Mouse (Mus musculus) hindbrain, embryonic 16.5 days (tissue): ENCODE data around the gene Olfr506. TPM values are rescaled to one million over a fixed set of nuclear protein-coding genes. Genes with fewer than 3 reads are reported as not detected.

Source experiments
- polyA plus RNA-seq: library from polyadenylated mRNA; unstranded; fragments of >200 nt; fragmentation: Nextera tagmentation; extraction: Ambion mirVana; gene quantifications from 2 replicates; pipeline ENCODE4 v1.2.1, GENCODE M21; 2015

Olfr506 gene
- polyA plus RNA-seq, 1 experiment from 2014 or later = not detected

Other genes starting within 250 kb of the Olfr506 start
- not detected in 2 replicates for gene Olfr494, start 245.5 kb upstream of the Olfr506 start, polyA plus RNA-seq
- gene Olfr495, start 217.6 kb upstream of the Olfr506 start, polyA plus RNA-seq = not detected in 2 replicates
- not detected in 2 replicates for gene Olfr497, start 190.4 kb upstream of the Olfr506 start, polyA plus RNA-seq
- gene Olfr498, start 145.5 kb upstream of the Olfr506 start, polyA plus RNA-seq = not detected in 2 replicates
- gene Olfr502, start 85.7 kb upstream of the Olfr506 start, polyA plus RNA-seq = not detected in 2 replicates
- not detected in 2 replicates for gene Olfr503, start 66.3 kb upstream of the Olfr506 start, polyA plus RNA-seq
- gene Olfr504, start 45.0 kb upstream of the Olfr506 start, polyA plus RNA-seq = not detected in 2 replicates
- not detected in 2 replicates for gene Olfr507, start 11.0 kb downstream of the Olfr506 start, polyA plus RNA-seq
- gene Olfr508, start 19.2 kb downstream of the Olfr506 start, polyA plus RNA-seq = not detected in 2 replicates
- not detected in 2 replicates for gene Olfr509, start 41.1 kb downstream of the Olfr506 start, polyA plus RNA-seq
- gene Olfr510, start 55.6 kb downstream of the Olfr506 start, polyA plus RNA-seq = not detected in 2 replicates
- gene Olfr512, start 102.5 kb downstream of the Olfr506 start, polyA plus RNA-seq = not detected in 2 replicates
- not detected in 2 replicates for gene Olfr513, start 140.2 kb downstream of the Olfr506 start, polyA plus RNA-seq
- gene Olfr514, start 215.2 kb downstream of the Olfr506 start, polyA plus RNA-seq = not detected in 2 replicates
- gene Olfr516, start 239.7 kb downstream of the Olfr506 start, polyA plus RNA-seq = not detected in 2 replicates